Comparison of ENCODE assay signal across 7 mouse cellular contexts in the genomic region with DNA sequence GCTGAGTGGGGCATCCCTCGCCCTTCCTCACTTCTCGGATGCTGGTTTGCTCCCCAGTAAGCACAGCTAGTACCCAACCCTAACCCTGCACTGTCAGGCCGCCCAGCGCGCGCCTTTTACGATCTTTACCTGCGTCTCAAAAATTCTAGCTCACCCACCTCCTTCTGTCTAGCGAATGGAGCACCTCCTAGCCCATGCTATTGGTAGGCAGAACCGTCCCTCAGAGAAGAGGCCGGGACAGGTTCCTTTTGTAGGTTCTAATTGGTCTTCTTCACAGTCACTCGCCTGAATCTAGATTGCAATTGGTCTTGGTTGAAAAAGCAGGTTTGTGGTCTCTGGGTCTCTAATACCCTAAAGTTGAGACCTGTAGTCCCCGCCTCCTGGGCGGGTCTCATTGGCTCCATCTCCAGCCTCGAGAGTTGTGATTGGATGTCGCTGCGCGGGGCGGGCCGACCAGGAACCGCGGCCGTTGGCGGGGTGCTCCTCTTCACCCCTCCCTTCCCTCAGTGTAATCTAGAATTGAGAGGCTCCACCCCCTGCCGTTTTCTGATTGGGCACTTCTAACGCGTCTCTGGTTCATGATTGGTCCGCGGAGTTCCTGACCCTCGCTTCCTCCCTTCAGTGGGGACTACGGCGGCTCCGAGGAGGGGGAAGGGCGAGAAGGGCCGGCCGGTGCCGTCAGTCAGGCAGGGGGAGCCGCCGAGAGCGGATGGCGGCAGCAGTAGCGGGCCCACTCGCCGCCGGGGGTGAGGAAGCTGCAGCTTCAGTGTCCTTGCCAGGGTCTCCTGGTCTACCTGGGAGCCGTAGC. TPM values are rescaled to one million over a fixed set of nuclear protein-coding genes. Genes with fewer than 3 reads are reported as not detected.
DNase-seq lines count a peak whose midpoint lies in the region; ATAC-seq lines count a peak whose summit lies in the region.

A gene (minus strand): TSS at position 505 of the 808 bp plus-strand sequence.
A gene (plus strand): TSS at position 624 of the 808 bp plus-strand sequence.
A gene (plus strand): TSS at position 678 of the 808 bp plus-strand sequence.

- H3K9ac ChIP-seq in intestine, embryonic 16.5 days (ENCODE audit: low read depth, low read length): peak within 1 kb of the TSS; percentile 91
- peak within 1 kb of the TSS; percentile 81 for H3K9ac ChIP-seq in midbrain, embryonic 11.5 days (ENCODE audit: low read length)

- ATAC-seq in intestine, embryonic 16.5 days: peak; percentile 94
- ATAC-seq in midbrain, embryonic 11.5 days (ENCODE audit: low FRiP score): peak; percentile 98

- H3K27me3 ChIP-seq in intestine, embryonic 16.5 days (replicated peaks; ENCODE audit: control insufficient read depth, insufficient read depth, low read length): no peaks in the 10 kb centered on the region
- no peaks in the 10 kb centered on the region for H3K27me3 ChIP-seq in midbrain, embryonic 11.5 days (ENCODE audit: control insufficient read depth, insufficient read depth, low read length)

- H3K4me2 ChIP-seq in intestine, embryonic 16.5 days (ENCODE audit: low read depth, low read length): peak within 1 kb of the TSS; percentile 84
- H3K4me2 ChIP-seq in midbrain, embryonic 11.5 days: peak within 1 kb of the TSS; percentile 61

- under 1% methylated on average over 46 of the region's 46 CpGs for WGBS in intestine, embryonic 16.5 days
- WGBS in midbrain, embryonic 11.5 days: under 1% methylated on average over 46 of the region's 46 CpGs

- peaks cover 1% of the 10 kb centered on the region; the same call in 1 of the 2 replicates for H3K36me3 ChIP-seq in intestine, embryonic 16.5 days (ENCODE audit: control insufficient read depth, insufficient read depth, low read length)
- H3K36me3 ChIP-seq in midbrain, embryonic 11.5 days (ENCODE audit: control insufficient read depth, insufficient read depth, low read length): no peaks in the 10 kb centered on the region

- intact Hi-C loops in left cerebral cortex, postnatal 36 days (cut with DNase I): loop anchor here (5.0 kb wide), 1 partner anchor 41 kb away; no protein-coding TSS in a partner anchor

- no peaks in the 10 kb centered on the region for H3K9me3 ChIP-seq in intestine, embryonic 16.5 days (ENCODE audit: control insufficient read depth, low read length)
- no peaks in the 10 kb centered on the region for H3K9me3 ChIP-seq in midbrain, embryonic 11.5 days (ENCODE audit: control insufficient read depth, low read length)

- peak; percentile 100 for DNase-seq in adrenal gland, adult 8-10 months
- DNase-seq in embryo, embryonic 9.5 days (ENCODE audit: extremely low spot score): peak; percentile 99
- DNase-seq in gastrocnemius, postnatal 4 days (ENCODE audit: low spot score in 2 of 2): peak; percentile 93 to 98
- peak; percentile 98 for DNase-seq in left cerebral cortex, postnatal 36 days (ENCODE audit: low spot score in 2 of 2)
- DNase-seq in midbrain, embryonic 11.5 days (ENCODE audit: low spot score, missing footprints): peak; percentile 99
- peak; percentile 99 for DNase-seq in skeletal muscle tissue, adult 2 months (ENCODE audit: low read depth, low spot score)

- H3K4me3 ChIP-seq in intestine, embryonic 16.5 days (ENCODE audit: low read length): peak within 1 kb of the TSS; percentile 86
- peak within 1 kb of the TSS; percentile 75 for H3K4me3 ChIP-seq in midbrain, embryonic 11.5 days (ENCODE audit: low read depth, low read length)

- peaks cover 44% of the 10 kb centered on the region for H3K4me1 ChIP-seq in intestine, embryonic 16.5 days (ENCODE audit: control insufficient read depth, insufficient read depth, low read length)
- H3K4me1 ChIP-seq in midbrain, embryonic 11.5 days (ENCODE audit: control insufficient read depth, insufficient read depth, low read length): peaks cover 20% of the 10 kb centered on the region

- H3K27ac ChIP-seq in intestine, embryonic 16.5 days (ENCODE audit: low read length): peak within 1 kb of the TSS; percentile 99
- H3K27ac ChIP-seq in midbrain, embryonic 11.5 days (ENCODE audit: low read depth, low read length): peak within 1 kb of the TSS; percentile 89

RNA-seq across cellular contexts. Expression of the first gene that starts in this region (rescaled TPM):
- 1 to 10 TPM in 3 of 4 experiments, under 1 TPM in 1; 0.90 to 5.5 (median 3.0) TPM for total RNA-seq in adrenal gland, adult 8-10 months (2022)
- under 1 TPM; 0.74 to 0.80 TPM for total RNA-seq in gastrocnemius, postnatal 4 days (2021)
- 0.26 and 0.37 TPM in 2 replicates for polyA plus RNA-seq in intestine, embryonic 16.5 days (2015; fragmentation: Nextera tagmentation; extraction: Ambion mirVana)
- total RNA-seq in left cerebral cortex, postnatal 36 days (2021): under 1 TPM; 0.20 to 0.25 TPM
- polyA plus RNA-seq in midbrain, embryonic 11.5 days (2014; fragmentation: Nextera tagmentation; extraction: Ambion mirVana): 0.10 and 0.16 TPM in 2 replicates

RNA-seq across cellular contexts. Expression of the second gene that starts in this region (rescaled TPM):
- total RNA-seq in adrenal gland, adult 8-10 months (2022): 10 to 100 TPM; 25.1 to 35.9 (median 31.4) TPM
- total RNA-seq in gastrocnemius, postnatal 4 days (2021): 10 to 100 TPM; 19.2 to 23.0 TPM
- 34.5 and 37.8 TPM in 2 replicates for polyA plus RNA-seq in intestine, embryonic 16.5 days (2015; fragmentation: Nextera tagmentation; extraction: Ambion mirVana)
- total RNA-seq in left cerebral cortex, postnatal 36 days (2021): 10 to 100 TPM; 11.3 to 19.4 TPM
- polyA plus RNA-seq in midbrain, embryonic 11.5 days (2014; fragmentation: Nextera tagmentation; extraction: Ambion mirVana): 27.3 and 28.3 TPM in 2 replicates

RNA-seq across cellular contexts. Expression of the third gene that starts in this region (rescaled TPM):
- total RNA-seq in adrenal gland, adult 8-10 months (2022): 10 to 100 TPM in 3 of 4 experiments, 1 to 10 TPM in 1; 8.2 to 24.1 (median 14.7) TPM
- total RNA-seq in gastrocnemius, postnatal 4 days (2021): 10 to 100 TPM in 1 of 2 experiments, 1 to 10 TPM in 1; 8.6 to 11.0 TPM
- polyA plus RNA-seq in intestine, embryonic 16.5 days (2015; fragmentation: Nextera tagmentation; extraction: Ambion mirVana): 10.8 and 12.2 TPM in 2 replicates
- total RNA-seq in left cerebral cortex, postnatal 36 days (2021): 10 to 100 TPM in 1 of 2 experiments, 1 to 10 TPM in 1; 5.5 to 11.7 TPM
- polyA plus RNA-seq in midbrain, embryonic 11.5 days (2014; fragmentation: Nextera tagmentation; extraction: Ambion mirVana): 4.5 and 5.8 TPM in 2 replicates

Comparison
In these comparisons a context has a peak if more than half of its experiments do, and no peak if none do; other contexts are left out.
1. Peak in every context shown above with its lines: DNase-seq, ATAC-seq, H3K4me3 ChIP-seq and H3K27ac ChIP-seq.